Mouse (Mus musculus): ENCODE results near the gene Isg20l2.
A peak's percentile ranks its signal among the peaks of the same experiment; 100 is the strongest.

Isg20l2 gene

GRCm38 (mm10) chr3:87980728-87981127 lies 50.6 kb downstream of the Isg20l2 start:
- no peak for DNase-seq

GRCm38 (mm10) chr3:87981214-87981760 lies 51.2 kb downstream of the Isg20l2 start:
- DNase-seq = no peak

GRCm38 (mm10) chr3:87981894-87982835 lies 52.1 kb downstream of the Isg20l2 start:
- no peak for DNase-seq

- no peak for DNase-seq
These were observed 52.9 kb downstream of the Isg20l2 start for GRCm38 (mm10) chr3:87982836-87983601.

- no peak for DNase-seq
These were observed 53.5 kb downstream of the Isg20l2 start for GRCm38 (mm10) chr3:87983627-87984026.

GRCm38 (mm10) chr3:87984094-87984493 lies 54.0 kb downstream of the Isg20l2 start:
- no peak for DNase-seq

- no peak for DNase-seq
These were observed 55.6 kb downstream of the Isg20l2 start for GRCm38 (mm10) chr3:87985505-87986320.

- peak; percentile 81 for DNase-seq
These were observed 56.8 kb downstream of the Isg20l2 start for GRCm38 (mm10) chr3:87986868-87987267.

- DNase-seq = no peak
These were observed 57.5 kb downstream of the Isg20l2 start for GRCm38 (mm10) chr3:87987633-87988032.

GRCm38 (mm10) chr3:87988068-87988467 lies 58.0 kb downstream of the Isg20l2 start:
- DNase-seq = no peak

GRCm38 (mm10) chr3:87989935-87990334 lies 59.8 kb downstream of the Isg20l2 start:
- no peak for DNase-seq
